Mouse (Mus musculus) urinary bladder, postnatal 10 days (tissue): ENCODE results near the gene Tmtc2.

Source experiments
- DNase-seq: peaks from one replicate; pipeline ENCODE4 v3.0.0; 2022; ENCODE audit warnings: low spot score

The Tmtc2 gene

GRCm38 (mm10) chr10:105288472-105288871 is 285.8 kb downstream of the Tmtc2 start:
- DNase-seq: no peak

GRCm38 (mm10) chr10:105287575-105287974 is 286.7 kb downstream of the Tmtc2 start:
- no peak for DNase-seq

- no peak for DNase-seq
Observed at GRCm38 (mm10) chr10:105287064-105287463, 287.2 kb downstream of the Tmtc2 start.

GRCm38 (mm10) chr10:105286221-105286620 is 288.0 kb downstream of the Tmtc2 start:
- no peak for DNase-seq

- DNase-seq: no peak
Observed at GRCm38 (mm10) chr10:105284171-105284570, 290.1 kb downstream of the Tmtc2 start.

GRCm38 (mm10) chr10:105280933-105281332 is 293.3 kb downstream of the Tmtc2 start:
- DNase-seq: no peak

- DNase-seq: no peak
Observed at GRCm38 (mm10) chr10:105260053-105260452, 314.2 kb downstream of the Tmtc2 start.

- peak; percentile 25 for DNase-seq
Observed at GRCm38 (mm10) chr10:105238291-105238690, 336.0 kb downstream of the Tmtc2 start.

- DNase-seq: no peak
Observed at GRCm38 (mm10) chr10:105232864-105233263, 341.4 kb downstream of the Tmtc2 start.

- DNase-seq: no peak
Observed at GRCm38 (mm10) chr10:105230416-105230815, 343.8 kb downstream of the Tmtc2 start.

- DNase-seq: no peak
Observed at GRCm38 (mm10) chr10:105228623-105229022, 345.6 kb downstream of the Tmtc2 start.

GRCm38 (mm10) chr10:105227631-105228030 is 346.6 kb downstream of the Tmtc2 start:
- no peak for DNase-seq

- no peak for DNase-seq
Observed at GRCm38 (mm10) chr10:105225714-105226113, 348.5 kb downstream of the Tmtc2 start.

- DNase-seq: no peak
Observed at GRCm38 (mm10) chr10:105222904-105223303, 351.3 kb downstream of the Tmtc2 start.

- DNase-seq: no peak
Observed at GRCm38 (mm10) chr10:105201491-105201890, 372.8 kb downstream of the Tmtc2 start.

- DNase-seq: no peak
Observed at GRCm38 (mm10) chr10:105200678-105201077, 373.6 kb downstream of the Tmtc2 start.

GRCm38 (mm10) chr10:105200092-105200491 is 374.2 kb downstream of the Tmtc2 start:
- no peak for DNase-seq

GRCm38 (mm10) chr10:105199515-105199914 is 374.7 kb downstream of the Tmtc2 start:
- DNase-seq: no peak

- no peak for DNase-seq
Observed at GRCm38 (mm10) chr10:105195377-105195776, 378.9 kb downstream of the Tmtc2 start.

- DNase-seq: no peak
Observed at GRCm38 (mm10) chr10:105193756-105194460, 380.3 kb downstream of the Tmtc2 start.

GRCm38 (mm10) chr10:105192071-105192470 is 382.2 kb downstream of the Tmtc2 start:
- no peak for DNase-seq

- DNase-seq: no peak
Observed at GRCm38 (mm10) chr10:105189746-105190145, 384.5 kb downstream of the Tmtc2 start.

GRCm38 (mm10) chr10:105186636-105187035 is 387.6 kb downstream of the Tmtc2 start:
- no peak for DNase-seq

- DNase-seq: no peak
Observed at GRCm38 (mm10) chr10:105168443-105169102, 405.7 kb downstream of the Tmtc2 start.
